Mouse (Mus musculus): ENCODE data around the gene Csf2rb2.
"Not testable (repeated sequence)": the region's sequence is repeated elsewhere in the genome, so short reads cannot be mapped to it uniquely, and the experiment has no call there.

- not testable (repeated sequence) for TF ChIP-seq HCFC1 (IDR thresholded peaks at IDR 0.05; ENCODE audit: low read depth, low read length); TBP (conservative IDR thresholded peaks at IDR 0.05; ENCODE audit: low read depth, low read length); MAX (IDR thresholded peaks at IDR 0.05; ENCODE audit: low read length); RCOR1 (conservative IDR thresholded peaks at IDR 0.05; ENCODE audit: low read depth, low read length)
- TF ChIP-seq POLR2A (IDR thresholded peaks at IDR 0.05; ENCODE audit: low read depth, low read length) (0 out of 2 replicates have a peak, but pooled peaks have one; percentile 6), POLR2AphosphoS2 (IDR thresholded peaks at IDR 0.05; ENCODE audit: low read depth, low read length) (peak; percentile 15; the same call in 1 of the 2 replicates), CTCF (conservative IDR thresholded peaks at IDR 0.05 in 1 of 2, IDR thresholded peaks at IDR 0.05 in 1 of 2; ENCODE audit: low read depth in 2 of 2, low read length in 2 of 2) (peak; percentile 61 to 78)
Observed at GRCm38 (mm10) chr15:78339627-78340423, 34.3 kb upstream of the Csf2rb2 start.

All from CH12.LX (cell line).